Mouse (Mus musculus) limb, embryonic 13.5 days (tissue): ENCODE results near the gene Nab2. TPM values are rescaled to one million over a fixed set of nuclear protein-coding genes. Genes with fewer than 3 reads are reported as not detected.

Experiments
- ATAC-seq: fragments of 200-750 bp; cut with Nextera tagmentation; 2 replicates; pipeline ENCODE4 v1.8.0; 2017; ENCODE audit warnings: low read depth, moderate number of reproducible peaks, moderate TSS enrichment; ENCODE audit not compliant: low FRiP score
- H3K27ac ChIP-seq: fragments of 300-500 bp; sonication (generic); 2 replicates; pipeline ENCODE4 v1.5.1; 2015; ENCODE audit warnings: inconsistent platforms, mild to moderate bottlenecking, moderate library complexity
- H3K27me3 ChIP-seq: fragments of 300-500 bp; sonication (generic); 2 replicates; pipeline ENCODE4 v1.6.1; 2015; ENCODE audit warnings: mild to moderate bottlenecking, inconsistent platforms
- H3K36me3 ChIP-seq: fragments of 300-500 bp; sonication (generic); 2 replicates; pipeline ENCODE4 v1.6.1; 2015; ENCODE audit warnings: inconsistent platforms, mild to moderate bottlenecking, moderate library complexity
- H3K4me1 ChIP-seq: fragments of 300-500 bp; sonication (generic); 2 replicates; pipeline ENCODE4 v1.6.1; 2015; ENCODE audit warnings: inconsistent platforms
- H3K4me2 ChIP-seq: fragments of 300-500 bp; sonication (generic); replicated peaks from 2 replicates; pipeline ENCODE4 v1.6.1; 2015; ENCODE audit warnings: inconsistent platforms, mild to moderate bottlenecking, moderate library complexity
- H3K4me3 ChIP-seq: fragments of 300-500 bp; sonication (generic); 2 replicates; pipeline ENCODE4 v1.5.1; 2015; ENCODE audit warnings: moderate library complexity, mild to moderate bottlenecking, inconsistent platforms
- H3K9ac ChIP-seq: fragments of 300-500 bp; sonication (generic); 2 replicates; pipeline ENCODE4 v1.6.1; 2015; ENCODE audit warnings: mild to moderate bottlenecking, inconsistent platforms
- H3K9me3 ChIP-seq: fragments of 300-500 bp; sonication (generic); 2 replicates; pipeline ENCODE4 v1.6.1; 2016; ENCODE audit warnings: inconsistent platforms
- WGBS: fragments of 180-500 bp; shearing (Covaris S2); methylation state at CpG from one replicate; pipeline ENCODE4 v1.1.7; 2015; 5-methylcytosine and 5-hydroxymethylcytosine counted together
- polyA plus RNA-seq: library from polyadenylated mRNA; unstranded; fragments of >200 nt; fragmentation: Nextera tagmentation; extraction: Ambion mirVana; gene quantifications from 2 replicates; pipeline ENCODE4 v1.2.1, GENCODE M21; 2015

The Nab2 gene
- polyA plus RNA-seq, 1 experiment from 2014 or later = 18.5 TPM

DNA sequence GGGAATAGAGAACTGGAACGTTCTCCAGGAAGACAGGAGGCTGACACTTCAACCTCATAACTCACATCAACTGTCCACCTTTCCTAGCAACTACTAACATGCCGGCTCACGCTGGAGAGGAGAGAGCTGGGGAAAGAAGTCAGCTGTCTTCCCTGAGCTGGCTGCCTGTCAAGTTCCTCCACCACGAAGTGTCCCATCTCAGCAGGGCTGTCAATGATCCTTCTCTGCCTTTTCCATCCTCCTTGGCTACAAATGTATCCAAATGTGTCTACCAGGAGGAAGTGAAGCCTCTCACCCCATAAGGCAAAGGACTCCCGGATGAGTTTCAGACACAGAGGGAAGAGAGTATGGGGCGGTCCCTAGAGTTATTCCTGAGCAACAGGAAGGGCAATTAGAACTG is 50.2 kb downstream of the Nab2 start:
- H3K9ac ChIP-seq = peak overlapping the region; percentile 95
- WGBS = 33% methylated on average over 6 of the region's 6 CpGs
- H3K27ac ChIP-seq = no peak overlapping the region; the same call in 1 of the 2 replicates
- peak overlapping the region; percentile 82 for H3K4me2 ChIP-seq
- peak overlapping the region; percentile 92 for H3K4me3 ChIP-seq
- H3K4me1 ChIP-seq = peaks cover 73% of the 10 kb centered on the region
- peaks cover 14% of the 10 kb centered on the region; the same call in 1 of the 2 replicates for H3K36me3 ChIP-seq
- no peak for ATAC-seq
- no peaks in the 10 kb centered on the region for H3K9me3 ChIP-seq
- no peaks in the 10 kb centered on the region for H3K27me3 ChIP-seq

DNA sequence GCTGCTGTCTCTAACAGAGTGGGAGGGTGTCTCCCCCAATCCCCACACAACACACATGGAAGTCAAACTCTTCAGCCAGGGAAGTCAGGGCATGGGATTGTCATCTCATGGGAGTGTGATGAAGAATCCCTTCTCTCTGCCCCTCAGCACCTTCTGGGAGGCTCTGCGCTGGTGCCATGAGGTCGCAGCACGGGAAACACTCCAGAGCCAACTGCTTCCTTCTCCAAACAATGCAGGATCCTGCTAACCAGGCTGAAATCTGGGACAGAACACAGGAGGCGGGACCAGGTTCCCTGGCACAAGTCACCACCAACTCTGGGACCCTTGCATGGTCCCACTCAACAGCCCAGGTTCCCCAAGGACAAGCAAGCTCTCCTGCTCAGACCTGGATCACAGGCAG is 51.1 kb downstream of the Nab2 start:
- peak overlapping the region; percentile 63 for H3K27ac ChIP-seq
- 67% methylated on average over 4 of the region's 4 CpGs for whole genome bisulfite sequencing
- peaks cover 77% of the 10 kb centered on the region for H3K4me1 ChIP-seq
- peak overlapping the region; percentile 92; the same call in 1 of the 2 replicates for H3K4me3 ChIP-seq
- peak overlapping the region; percentile 82 for H3K4me2 ChIP-seq
- peak overlapping the region; percentile 31 for H3K9ac ChIP-seq
- H3K9me3 ChIP-seq = no peaks in the 10 kb centered on the region
- peaks cover 22% of the 10 kb centered on the region for H3K36me3 ChIP-seq
- ATAC-seq = no peak
- no peaks in the 10 kb centered on the region for H3K27me3 ChIP-seq

DNA sequence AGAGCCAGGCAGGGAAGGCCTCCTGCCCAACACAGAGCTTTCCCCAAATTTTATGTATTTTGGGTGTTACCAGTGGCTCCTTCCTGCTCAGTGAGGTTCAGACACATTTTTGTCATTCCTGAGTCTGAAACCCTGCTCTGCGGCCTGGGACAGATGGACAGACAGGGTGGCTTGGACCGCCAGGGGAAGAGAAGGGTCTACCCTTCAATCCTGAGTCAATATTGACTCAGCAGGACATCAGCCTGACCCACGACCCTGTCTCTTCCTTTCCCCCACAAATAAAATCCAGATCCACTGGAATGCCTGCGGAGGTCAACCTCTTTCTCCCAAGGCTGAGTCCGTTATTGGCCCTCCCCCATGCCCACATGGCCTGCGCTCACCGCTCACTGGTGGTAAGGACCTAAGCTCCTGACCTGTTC is 52.1 kb downstream of the Nab2 start:
- peak overlapping the region; percentile 48; the same call in 1 of the 2 replicates for H3K9ac ChIP-seq
- 16% methylated on average over 7 of the region's 7 CpGs for WGBS
- H3K4me1 ChIP-seq = peaks cover 72% of the 10 kb centered on the region
- no peaks in the 10 kb centered on the region for H3K27me3 ChIP-seq
- peak overlapping the region; percentile 89 for H3K27ac ChIP-seq
- ATAC-seq = no peak
- H3K9me3 ChIP-seq = no peaks in the 10 kb centered on the region
- peak overlapping the region; percentile 11 for H3K4me3 ChIP-seq
- H3K4me2 ChIP-seq = peak overlapping the region; percentile 82
- peaks cover 33% of the 10 kb centered on the region for H3K36me3 ChIP-seq

DNA sequence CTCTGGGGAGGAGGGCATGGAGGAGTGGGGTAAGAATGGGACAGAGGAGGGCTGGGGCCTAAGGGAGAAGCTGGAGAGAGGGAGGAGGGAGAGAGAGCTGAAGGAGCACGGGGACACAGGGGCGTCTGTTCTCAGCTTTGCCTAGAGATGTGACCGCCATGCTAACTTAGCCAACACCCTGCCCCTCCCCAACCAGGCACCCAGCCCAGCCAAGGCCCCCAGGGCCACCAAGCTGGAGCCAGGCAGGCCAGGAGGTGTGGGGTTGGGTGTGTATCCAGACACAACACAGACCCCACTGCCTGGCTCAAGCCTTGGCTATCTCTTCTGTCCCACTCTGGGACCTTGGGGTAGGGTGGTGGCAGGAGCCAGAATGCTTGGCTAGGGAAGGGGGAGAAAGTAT is 52.8 kb downstream of the Nab2 start:
- H3K9ac ChIP-seq = peak overlapping the region; percentile 48; the same call in 1 of the 2 replicates
- H3K9me3 ChIP-seq = no peaks in the 10 kb centered on the region
- peaks cover 72% of the 10 kb centered on the region for H3K4me1 ChIP-seq
- peak overlapping the region; percentile 82 for H3K4me2 ChIP-seq
- H3K27ac ChIP-seq = peak overlapping the region; percentile 89
- H3K27me3 ChIP-seq = no peaks in the 10 kb centered on the region
- peak overlapping the region; percentile 11; the same call in 1 of the 2 replicates for H3K4me3 ChIP-seq
- H3K36me3 ChIP-seq = peaks cover 38% of the 10 kb centered on the region
- WGBS = 53% methylated on average over 3 of the region's 3 CpGs
- ATAC-seq = no peak

DNA sequence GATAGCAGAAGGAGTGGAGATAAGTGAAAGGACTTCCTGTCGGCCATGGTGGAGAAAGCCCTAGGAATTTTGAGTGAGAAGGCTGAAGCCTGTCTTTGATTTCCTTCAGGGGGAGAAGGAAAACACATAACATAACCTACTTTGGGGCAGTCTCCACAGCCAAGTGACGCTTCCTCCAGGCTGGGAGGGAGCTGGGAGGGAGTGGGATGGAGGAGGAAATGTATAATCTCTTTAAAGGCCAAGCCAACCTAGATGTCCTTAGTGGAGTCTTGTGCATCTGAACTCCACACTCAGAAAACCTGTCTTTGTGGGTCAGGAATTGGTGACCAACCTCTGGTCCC is 53.4 kb downstream of the Nab2 start:
- 3% methylated on average over 2 of the region's 2 CpGs for WGBS
- peak; percentile 35; the same call in 1 of the 2 replicates for ATAC-seq
- peak overlapping the region; percentile 59; the same call in 1 of the 2 replicates for H3K9ac ChIP-seq

DNA sequence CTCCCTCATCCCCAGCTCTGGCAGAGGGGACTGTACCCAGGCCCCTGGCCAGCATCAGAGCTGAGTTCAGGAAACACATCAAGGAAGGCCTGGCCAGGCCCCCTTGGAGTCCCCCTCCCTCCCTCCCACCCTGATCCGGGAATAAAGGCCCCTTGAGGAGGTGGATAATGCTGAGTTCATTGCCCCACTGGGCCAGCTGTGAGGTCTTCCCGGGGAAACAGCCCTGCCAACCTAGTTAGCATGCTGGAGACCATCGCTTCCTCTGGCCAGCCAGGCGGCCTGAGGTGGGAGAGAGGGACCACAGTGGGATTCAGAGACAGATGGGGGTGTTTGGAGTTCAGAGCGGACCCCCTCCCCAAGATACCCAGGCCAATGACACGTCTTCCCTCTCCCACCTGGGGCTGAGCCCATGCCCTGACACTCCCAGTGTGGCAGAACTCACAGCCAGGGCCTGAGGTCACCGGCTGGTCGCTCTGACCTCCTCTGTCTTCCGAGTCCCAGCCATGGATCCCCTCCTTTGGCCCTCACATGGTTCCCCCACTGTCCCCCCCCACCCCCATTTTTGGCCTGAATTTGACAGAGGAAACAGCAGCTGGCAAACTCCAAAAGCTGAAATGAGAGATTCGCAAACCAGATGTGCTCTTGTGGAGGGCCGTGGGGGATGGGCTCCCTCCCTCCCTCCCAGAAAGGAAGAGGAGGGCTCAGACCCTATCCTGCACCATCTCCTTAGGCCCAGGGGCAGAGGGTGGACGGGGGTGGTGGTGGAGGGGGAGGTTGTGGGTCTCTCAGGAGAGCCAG is 53.9 kb downstream of the Nab2 start:
- Histone ChIP-seq H3K9me3 (no peaks in the 10 kb centered on the region), H3K27ac (peak overlapping the region; percentile 89), H3K4me2 (peak overlapping the region; percentile 82), H3K4me1 (peaks cover 76% of the 10 kb centered on the region), H3K4me3 (peak overlapping the region; percentile 30), H3K9ac (peak overlapping the region; percentile 59), H3K27me3 (no peaks in the 10 kb centered on the region), H3K36me3 (peaks cover 50% of the 10 kb centered on the region)
- WGBS = 7% methylated on average over 12 of the region's 12 CpGs
- ATAC-seq = peak; percentile 80

More for the DNA sequence above, 53.4 kb downstream of the Nab2 start:
- peak overlapping the region; percentile 82 for H3K4me2 ChIP-seq
- peak overlapping the region; percentile 30 for H3K4me3 ChIP-seq
- no peaks in the 10 kb centered on the region for H3K9me3 ChIP-seq
- no peaks in the 10 kb centered on the region for H3K27me3 ChIP-seq
- peak overlapping the region; percentile 89 for H3K27ac ChIP-seq
- peaks cover 44% of the 10 kb centered on the region for H3K36me3 ChIP-seq
- H3K4me1 ChIP-seq = peaks cover 75% of the 10 kb centered on the region

DNA sequence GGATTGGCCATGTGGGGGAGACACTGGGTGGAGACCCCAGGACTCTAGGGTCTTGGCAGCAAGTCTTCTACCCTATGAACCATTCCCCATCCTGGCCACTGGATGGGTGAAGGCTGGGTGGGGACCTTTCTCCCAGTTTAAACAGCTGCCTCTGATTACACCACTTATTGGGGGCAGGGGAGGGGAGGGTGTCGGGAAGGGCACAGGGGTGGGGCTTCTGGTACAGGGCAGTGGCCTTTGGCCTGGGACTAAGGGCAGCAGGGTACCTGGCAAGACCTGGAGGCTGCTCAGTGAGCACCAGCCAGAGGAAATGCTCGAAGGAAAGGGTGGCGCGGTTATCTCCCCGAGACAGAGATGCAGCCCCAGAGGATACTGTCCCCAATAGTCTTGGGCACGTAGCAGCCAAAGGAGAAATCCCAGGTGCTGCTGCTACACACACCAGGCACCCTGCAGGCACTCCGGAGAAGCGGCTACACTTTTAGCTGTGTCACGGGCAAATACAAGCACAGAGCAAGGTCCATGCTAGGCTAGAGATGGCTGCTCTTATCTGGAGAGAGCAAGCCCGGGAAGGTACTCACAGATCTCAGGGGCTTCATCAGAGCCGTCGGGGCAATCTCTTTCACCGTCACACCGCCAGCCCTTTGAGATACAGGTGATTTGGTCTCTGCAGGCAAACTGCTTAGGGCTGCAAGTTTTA is 56.1 kb downstream of the Nab2 start:
- Histone ChIP-seq H3K36me3 (peaks cover 65% of the 10 kb centered on the region), H3K27ac (no peak overlapping the region; the same call in 1 of the 2 replicates), H3K27me3 (no peaks in the 10 kb centered on the region), H3K9me3 (no peaks in the 10 kb centered on the region), H3K4me3 (no peak overlapping the region), H3K9ac (no peak overlapping the region), H3K4me2 (no peak overlapping the region), H3K4me1 (peaks cover 65% of the 10 kb centered on the region)
- ATAC-seq = no peak
- WGBS = 85% methylated on average over 14 of the region's 14 CpGs

Other genes with a start within 250 kb of the Nab2 start
- gene Stac3, start 166.9 kb downstream of the Nab2 start, polyA plus RNA-seq = 20.8 and 20.9 TPM in 2 replicates
- 8.7 and 10.1 TPM in 2 replicates for gene Ndufa4l2, start 153.6 kb downstream of the Nab2 start, polyA plus RNA-seq
- gene Shmt2, start 146.1 kb downstream of the Nab2 start, polyA plus RNA-seq = 97.4 and 98.1 TPM in 2 replicates
- 10.7 and 12.5 TPM in 2 replicates for gene Nxph4, start 134.0 kb downstream of the Nab2 start, polyA plus RNA-seq
- gene Lrp1, start 47.4 kb downstream of the Nab2 start, polyA plus RNA-seq = 123 and 127 TPM in 2 replicates
- 14.3 and 15.0 TPM in 2 replicates for gene Stat6, start 25.6 kb downstream of the Nab2 start, polyA plus RNA-seq
- gene Nemp1, start 1.7 kb downstream of the Nab2 start, polyA plus RNA-seq = 9.3 and 9.9 TPM in 2 replicates
- 0.31 and 0.42 TPM in 2 replicates for gene Myo1a, start 36.6 kb upstream of the Nab2 start, polyA plus RNA-seq
- gene Tac2, start 55.9 kb upstream of the Nab2 start, polyA plus RNA-seq = 0.70 and 1.8 TPM in 2 replicates
- 3.9 and 4.0 TPM in 2 replicates for gene Zbtb39, start 71.0 kb upstream of the Nab2 start, polyA plus RNA-seq
- gene Gpr182, start 83.2 kb upstream of the Nab2 start, polyA plus RNA-seq = 0.54 and 0.71 TPM in 2 replicates
- not detected in 2 replicates for gene Rdh1, start 91.2 kb upstream of the Nab2 start, polyA plus RNA-seq
- gene Rdh16f1, start 91.2 kb upstream of the Nab2 start, polyA plus RNA-seq = not detected in 2 replicates
- 0.18 and 0.27 TPM in 2 replicates for gene Rdh9, start 107.8 kb upstream of the Nab2 start, polyA plus RNA-seq
- not detected in 2 replicates for gene Rdh16, start 132.6 kb upstream of the Nab2 start, polyA plus RNA-seq
- gene Rdh19, start 181.4 kb upstream of the Nab2 start, polyA plus RNA-seq = not detected in 2 replicates
- gene Rdh16f2, start 197.9 kb upstream of the Nab2 start, polyA plus RNA-seq = not detected in 2 replicates
- gene Rdh7, start 220.2 kb upstream of the Nab2 start, polyA plus RNA-seq = not detected in 2 replicates
- gene Sdr9c7, start 229.9 kb upstream of the Nab2 start, polyA plus RNA-seq = not detected in 2 replicates